Mouse (Mus musculus) small intestine, adult 2 months (tissue): ENCODE data around the gene Cuedc1.

Source experiments
- CTCF ChIP-seq: fragments of 200-500 bp; IDR thresholded peaks from 2 replicates; pipeline ENCODE4 v1.5.1; 2012; ENCODE audit warnings: low read depth, mild to moderate bottlenecking, control low read depth, inconsistent platforms, low read length, moderate library complexity, mixed read lengths; ENCODE audit not compliant: insufficient replicate concordance, insufficient read length; ENCODE audit errors: extremely low read depth
- POLR2A ChIP-seq: fragments of 200-500 bp; IDR thresholded peaks from 2 replicates; pipeline ENCODE4 v1.6.1; 2012; ENCODE audit warnings: low read depth, mild to moderate bottlenecking, control low read depth, inconsistent platforms, low read length, moderate library complexity

DNA sequence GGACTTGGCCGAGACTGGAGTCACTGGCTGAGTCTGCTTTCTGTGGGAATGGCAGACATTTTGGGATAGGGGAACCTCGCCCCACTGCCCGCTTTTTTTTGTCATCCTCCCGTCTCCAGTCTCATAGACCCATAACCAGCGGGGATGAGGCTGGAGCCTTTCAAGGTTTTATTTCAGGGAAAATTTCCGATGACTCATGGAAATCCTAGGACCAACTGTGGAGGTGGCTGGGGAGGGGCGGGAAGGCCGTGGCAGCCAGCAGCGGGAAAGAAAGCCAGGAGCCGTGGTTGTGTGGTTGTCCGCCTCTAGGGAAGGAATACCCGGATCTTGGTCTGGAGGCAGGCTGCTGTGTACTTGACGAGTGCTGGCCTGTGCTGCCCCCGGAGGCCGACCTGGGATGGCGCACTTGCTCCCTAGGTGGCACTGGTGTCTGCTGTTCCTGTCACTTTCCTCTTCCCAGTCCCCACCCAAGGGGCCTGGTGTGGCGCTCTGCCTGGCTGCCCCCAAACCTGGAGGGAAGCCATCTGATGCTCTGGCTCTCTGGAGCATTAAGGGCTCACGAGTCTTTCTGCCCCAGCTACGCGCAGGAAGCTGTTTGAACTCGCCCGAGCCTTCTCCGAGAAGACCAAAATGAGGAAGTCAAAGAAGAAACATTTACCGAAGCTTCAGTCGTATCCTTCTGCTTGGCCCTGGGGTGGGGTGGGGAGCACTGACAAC is 89.7 kb downstream of the Cuedc1 start:
- TF ChIP-seq CTCF (peak; percentile 85), POLR2A (no peak)
